Comparison of ENCODE assay signal across 21 mouse cellular contexts in the genomic region with DNA sequence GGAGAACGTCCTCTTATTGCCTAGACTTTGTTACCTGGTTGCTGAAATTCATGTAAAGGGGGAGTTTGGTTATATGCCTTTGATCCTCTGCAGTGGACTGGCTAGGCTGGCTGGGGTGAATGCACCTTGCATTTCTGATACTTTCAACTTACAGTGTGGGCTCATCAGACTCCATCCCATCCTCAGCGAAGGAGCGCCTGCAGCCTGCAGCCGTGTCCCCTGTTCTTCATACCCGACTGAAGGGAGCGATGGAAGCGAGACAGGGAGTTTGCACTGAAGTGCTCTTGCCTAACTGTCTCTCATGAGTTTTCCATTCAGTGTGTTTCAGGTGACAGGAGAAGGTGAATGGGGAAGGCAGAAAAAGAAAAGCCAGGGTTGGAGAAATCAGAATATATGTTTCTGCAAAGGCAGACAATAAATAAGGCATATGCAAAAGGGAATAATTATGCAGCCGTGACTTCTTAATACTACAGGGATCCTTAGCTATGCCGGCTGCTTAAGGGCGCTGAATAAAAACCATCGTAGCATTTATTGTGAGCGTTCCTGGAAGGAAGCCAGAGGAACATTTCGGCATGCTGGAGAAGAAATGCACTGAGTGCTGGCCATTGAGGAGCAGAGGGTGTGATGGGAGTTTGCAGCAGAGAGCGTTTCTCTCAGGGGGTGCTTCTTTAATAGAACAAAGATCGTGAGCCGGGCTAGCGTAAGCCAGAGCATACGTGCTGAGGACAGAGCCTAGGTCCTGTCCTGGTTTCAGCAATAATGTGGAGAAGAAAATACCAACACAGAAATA. TPM values are rescaled to one million over a fixed set of nuclear protein-coding genes. Genes with fewer than 3 reads are reported as not detected.
DNase-seq lines count a peak whose midpoint lies in the region; ATAC-seq lines count a peak whose summit lies in the region.
"Had no signal": no experiment of that assay in that cellular context is flagged by ENCODE, and none has a peak within 500 bp of the region (broad histone marks: within the 10 kb centered on the region; RNA-seq: fewer than 3 reads in every experiment).

No protein-coding gene starts in this region.

- WGBS in heart, embryonic 10.5 days = 87% methylated on average over 18 of the region's 18 CpGs
- 45% methylated on average over 18 of the region's 18 CpGs for WGBS in forebrain, embryonic 14.5 days
- 34% methylated on average over 18 of the region's 18 CpGs for WGBS in hindbrain, embryonic 16.5 days

- H3K9ac ChIP-seq in forebrain, embryonic 14.5 days (ENCODE audit: low read length) = peak overlapping the region; percentile 38; the same call in 1 of the 2 replicates
- H3K9ac ChIP-seq in hindbrain, embryonic 16.5 days (ENCODE audit: low read depth, low read length) = peak overlapping the region; percentile 25; the same call in 1 of the 2 replicates
- H3K9ac ChIP-seq: liver, embryonic 14.5 days had no signal

- no peak overlapping the region for H3K27ac ChIP-seq in heart, embryonic 10.5 days
- peak overlapping the region; percentile 49; the same call in 1 of the 2 replicates for H3K27ac ChIP-seq in forebrain, embryonic 14.5 days (ENCODE audit: low read depth, low read length)
- peak overlapping the region; percentile 62 for H3K27ac ChIP-seq in hindbrain, embryonic 16.5 days (ENCODE audit: low read depth, low read length)
- H3K27ac ChIP-seq: gastrocnemius, adult 2 months; liver, embryonic 14.5 days; macrophage had no signal

- H3K4me3 ChIP-seq in heart, embryonic 10.5 days = no peak overlapping the region
- no peak overlapping the region for H3K4me3 ChIP-seq in forebrain, embryonic 14.5 days (ENCODE audit: low read depth, low read length)
- H3K4me3 ChIP-seq in hindbrain, embryonic 16.5 days (ENCODE audit: low read length) = no peak overlapping the region
- H3K4me3 ChIP-seq: erythroblast, embryonic 14.5 days; gastrocnemius, adult 2 months; myocyte had no signal

- peak; percentile 59 for DNase-seq in heart, embryonic 10.5 days (ENCODE audit: low spot score)
- DNase-seq in heart, postnatal 25 days (ENCODE audit: low spot score) = no peak
- DNase-seq in brain, adult 2 months (ENCODE audit: low read depth, low spot score) = peak; percentile 83
- peak; percentile 77 for DNase-seq in forebrain, embryonic 14.5 days (ENCODE audit: low spot score)
- no peak for DNase-seq in left cerebral cortex, postnatal 4 days
- DNase-seq in left cerebral cortex, adult 18-20 months (ENCODE audit: low spot score in 2 of 2) = no peak
- DNase-seq in heart, postnatal 36 days = no peak
- DNase-seq: adrenal gland, postnatal 25 days; cerebellum, adult 11 months; embryo, embryonic 11 days; gastrocnemius, adult 2 months; kidney, adult 2 months; spleen, adult 18-20 months; thymus, postnatal 25 days had no signal

- intact Hi-C loops in heart, postnatal 25 days (cut with DNase I) = no loop called here
- intact Hi-C loops in left cerebral cortex, postnatal 4 days (cut with DNase I) = no loop called here
- intact Hi-C loops in heart, postnatal 36 days (cut with DNase I) = no loop called here

- H3K4me2 ChIP-seq in forebrain, embryonic 14.5 days (ENCODE audit: low read length) = peak overlapping the region; percentile 23
- H3K4me2 ChIP-seq in hindbrain, embryonic 16.5 days (ENCODE audit: low read length) = peak overlapping the region; percentile 23

- no peaks in the 10 kb centered on the region for H3K36me3 ChIP-seq in heart, embryonic 10.5 days
- no peaks in the 10 kb centered on the region for H3K36me3 ChIP-seq in forebrain, embryonic 14.5 days (ENCODE audit: control insufficient read depth, insufficient read depth, low read length)
- H3K36me3 ChIP-seq in hindbrain, embryonic 16.5 days (ENCODE audit: control insufficient read depth, insufficient read depth, low read length) = no peaks in the 10 kb centered on the region

- no peaks in the 10 kb centered on the region for H3K9me3 ChIP-seq in heart, embryonic 10.5 days
- no peaks in the 10 kb centered on the region for H3K9me3 ChIP-seq in forebrain, embryonic 14.5 days (replicated peaks; ENCODE audit: control insufficient read depth, low read length)
- no peaks in the 10 kb centered on the region for H3K9me3 ChIP-seq in hindbrain, embryonic 16.5 days (ENCODE audit: control insufficient read depth, low read length)

- ATAC-seq in forebrain, embryonic 14.5 days = peak; percentile 71
- peak; percentile 32 for ATAC-seq in hindbrain, embryonic 16.5 days
- ATAC-seq: CD4-positive, CD25-positive, alpha-beta regulatory T cell, adult 4 months had no signal

- no peaks in the 10 kb centered on the region for H3K4me1 ChIP-seq in heart, embryonic 10.5 days
- H3K4me1 ChIP-seq in forebrain, embryonic 14.5 days (ENCODE audit: control insufficient read depth, insufficient read depth, low read length) = peaks cover 11% of the 10 kb centered on the region
- peaks cover 9% of the 10 kb centered on the region for H3K4me1 ChIP-seq in hindbrain, embryonic 16.5 days (ENCODE audit: control insufficient read depth, insufficient read depth, low read depth, low read length)

- H3K27me3 ChIP-seq in heart, embryonic 10.5 days (ENCODE audit: insufficient read depth, poor library complexity, severe bottlenecking) = no peaks in the 10 kb centered on the region
- no peaks in the 10 kb centered on the region for H3K27me3 ChIP-seq in forebrain, embryonic 14.5 days (replicated peaks; ENCODE audit: control insufficient read depth, insufficient read depth, low read length)
- H3K27me3 ChIP-seq in hindbrain, embryonic 16.5 days (replicated peaks; ENCODE audit: control insufficient read depth, insufficient read depth, low read length) = no peaks in the 10 kb centered on the region

RNA-seq across cellular contexts. Expression of gene Lamp5, which starts 54.5 kb away (rescaled TPM):
- 0.13 TPM in 1 of 2 replicates, not detected in the other for polyA plus RNA-seq in heart, embryonic 10.5 days (2016; fragmentation: Nextera tagmentation; extraction: Ambion mirVana)
- not detected for total RNA-seq in heart, postnatal 25 days (2021)
- 1.2 and 1.8 TPM in 2 replicates for polyA plus RNA-seq in forebrain, embryonic 14.5 days (2014; fragmentation: Nextera tagmentation; extraction: Ambion mirVana)
- polyA plus RNA-seq in hindbrain, embryonic 16.5 days (2015; fragmentation: Nextera tagmentation; extraction: Ambion mirVana) = 192 and 201 TPM in 2 replicates
- total RNA-seq in left cerebral cortex, postnatal 4 days (2021) = 1 to 10 TPM; 6.9 to 7.7 TPM
- total RNA-seq in left cerebral cortex, adult 18-20 months (2021) = 100 to 1,000 TPM; 232 to 299 TPM
- total RNA-seq in heart, postnatal 36 days (2021) = not detected
- total RNA-seq: adrenal gland, postnatal 25 days; gastrocnemius, adult 2 months; hematopoietic stem cell, adult 5-6 weeks had no signal
- polyA plus RNA-seq: CD4-positive, CD25-positive, alpha-beta regulatory T cell, adult 4 months; erythroblast, embryonic 14.5 days; kidney, adult 2 months; macrophage; myocyte had no signal

Comparison
In these comparisons a context has a peak if more than half of its experiments do, and no peak if none do; other contexts are left out.
1. DNase-seq: peak in heart, embryonic 10.5 days (single experiment), brain, adult 2 months (single experiment) and forebrain, embryonic 14.5 days (single experiment); none in heart, postnatal 25 days (single experiment), left cerebral cortex, postnatal 4 days (single experiment), left cerebral cortex, adult 18-20 months (0 of 2) and heart, postnatal 36 days (0 of 2).
2. RNA of gene Lamp5, which starts 54.5 kb away (total RNA-seq): 232 to 299 TPM in left cerebral cortex, adult 18-20 months; 6.9 to 7.7 TPM in left cerebral cortex, postnatal 4 days, not detected in heart, postnatal 36 days and not detected in heart, postnatal 25 days; every median in the first group is over 10 times any median in the second.